Mouse (Mus musculus): Measurements from ENCODE around the gene D630036H23Rik. TPM values are rescaled to one million over a fixed set of nuclear protein-coding genes. Genes with fewer than 3 reads are reported as not detected.

Gene D630036H23Rik
- total RNA-seq, 2 experiments from 2014 or later: not detected

Other genes with a start within 250 kb of the D630036H23Rik start
- 13.8 and 15.5 TPM in 2 replicates for gene Ankmy2, start 225.1 kb downstream of the D630036H23Rik start, total RNA-seq (2015)
- gene Ankmy2, start 225.1 kb downstream of the D630036H23Rik start, total RNA-seq (2017): 17.2 and 21.6 TPM in 2 replicates
- gene Bzw2, start 224.1 kb downstream of the D630036H23Rik start, total RNA-seq (2015): 26.5 and 30.0 TPM in 2 replicates
- gene Bzw2, start 224.1 kb downstream of the D630036H23Rik start, total RNA-seq (2017): 20.0 and 24.5 TPM in 2 replicates
- gene Lrrc72, start 128.8 kb downstream of the D630036H23Rik start, total RNA-seq (2015): 0.22 TPM in 1 of 2 replicates, not detected in the other
- gene Lrrc72, start 128.8 kb downstream of the D630036H23Rik start, total RNA-seq (2017): not detected in 2 replicates
- gene Sostdc1, start 68.0 kb downstream of the D630036H23Rik start, total RNA-seq (2015): not detected in 2 replicates
- gene Sostdc1, start 68.0 kb downstream of the D630036H23Rik start, total RNA-seq (2017): not detected in 2 replicates
- 0.49 and 1.1 TPM in 2 replicates for gene Ispd, start 731 bp downstream of the D630036H23Rik start, total RNA-seq (2015)
- 0.81 TPM in 1 of 2 replicates, not detected in the other for gene Ispd, start 731 bp downstream of the D630036H23Rik start, total RNA-seq (2017)